Mouse (Mus musculus) frontal cortex, postnatal 10 days (tissue): ENCODE data around the gene Slc7a6.

ENCODE experiments used
- DNase-seq, 2 experiments: peaks; one replicate each; pipeline ENCODE4 v3.0.0; 2022; ENCODE audit warnings: low spot score in 2 of 2, mixed read lengths in 1 of 2

Slc7a6 gene

GRCm38 (mm10) chr8:106140191-106140590 is 28.5 kb upstream of the Slc7a6 start:
- no peak for DNase-seq

- DNase-seq = peak; percentile 62 to 72
Measured at GRCm38 (mm10) chr8:106140769-106141168, 27.9 kb upstream of the Slc7a6 start.

GRCm38 (mm10) chr8:106145331-106145730 is 23.3 kb upstream of the Slc7a6 start:
- DNase-seq = no peak

DNA sequence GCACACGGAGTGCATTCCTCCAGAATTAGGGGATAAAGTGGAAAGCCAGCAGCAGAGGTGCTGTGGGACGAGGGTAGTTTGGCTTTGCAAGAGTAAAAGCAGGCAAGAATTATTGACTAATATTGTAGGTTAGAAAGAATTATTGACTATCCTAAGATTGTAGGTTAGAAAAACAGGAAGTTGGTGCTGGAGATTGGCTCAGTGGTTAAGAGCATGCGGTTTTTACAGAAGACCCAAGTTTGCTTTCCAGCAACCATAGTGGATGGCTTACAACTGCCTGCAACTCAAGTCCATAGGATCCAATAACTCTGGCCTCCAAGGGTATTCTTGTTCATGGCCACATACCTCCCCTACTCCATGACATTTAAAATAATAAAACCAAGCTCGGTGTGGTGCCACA is 22.6 kb upstream of the Slc7a6 start:
- DNase-seq = no peak

GRCm38 (mm10) chr8:106147868-106148565 is 20.6 kb upstream of the Slc7a6 start:
- DNase-seq = no peak

GRCm38 (mm10) chr8:106149025-106149424 is 19.6 kb upstream of the Slc7a6 start:
- no peak for DNase-seq

DNA sequence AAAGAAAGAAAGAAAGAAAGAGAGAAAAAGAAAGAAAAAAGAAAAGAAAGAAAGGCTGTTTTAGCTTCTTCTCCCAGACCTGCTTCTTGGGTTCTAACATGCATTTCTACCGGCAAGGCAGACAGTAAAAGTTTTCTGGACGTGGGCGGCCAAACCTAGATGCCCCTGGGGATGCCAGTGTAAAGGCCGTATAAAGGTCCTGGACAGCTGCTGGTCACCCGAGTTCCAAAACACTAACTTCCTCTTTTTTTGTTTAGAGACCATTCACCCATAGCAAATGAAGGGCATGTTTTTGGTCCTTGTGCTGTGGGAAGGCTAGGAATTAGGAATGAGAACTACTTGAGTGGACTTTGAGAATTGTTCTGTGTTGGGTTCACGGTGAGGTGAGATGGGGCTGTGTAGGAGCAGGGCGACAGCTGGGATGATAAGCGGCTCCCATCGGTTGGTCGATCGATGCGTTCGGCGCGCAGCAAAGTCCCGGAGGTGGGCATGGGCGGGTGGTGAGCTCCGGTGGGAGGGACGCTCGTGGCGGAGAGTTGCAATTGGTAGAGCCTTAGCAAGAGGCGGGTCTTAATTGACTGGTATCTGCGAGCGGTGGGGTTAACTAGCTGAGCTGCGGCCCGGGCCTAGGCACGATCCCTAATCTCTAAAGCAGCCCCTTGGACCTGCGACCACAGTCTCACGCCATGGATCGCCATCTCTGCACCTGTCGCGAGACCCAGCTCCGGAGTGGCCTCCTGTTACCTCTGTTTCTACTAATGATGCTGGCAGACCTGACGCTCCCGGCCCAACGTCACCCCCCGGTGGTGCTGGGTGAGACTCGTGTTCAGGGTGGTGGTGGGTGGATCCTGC is 18.6 kb upstream of the Slc7a6 start, which contains the start of gene Pla2g15:
Gene Pla2g15 (plus strand): TSS at position 599 of the 852 bp plus-strand sequence.
- peak; percentile 89 to 91 for DNase-seq

DNA sequence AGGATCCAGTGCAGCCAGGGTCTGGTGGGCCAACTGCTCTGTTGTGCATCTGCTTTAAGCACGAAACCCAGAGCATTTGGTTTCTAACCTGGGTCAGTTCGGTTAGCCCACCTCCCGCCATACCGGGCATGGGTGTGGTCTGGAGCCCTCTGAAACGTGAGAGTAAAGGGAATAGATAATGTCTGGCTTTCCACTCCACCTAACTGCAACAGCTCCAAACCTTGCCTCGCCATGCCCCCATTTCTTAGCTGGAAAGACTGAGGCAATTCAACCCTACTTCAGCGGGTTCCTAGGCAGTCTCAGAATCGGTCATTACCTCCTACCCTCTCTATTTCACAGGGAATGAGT is 18.0 kb upstream of the Slc7a6 start:
- no peak for DNase-seq

DNA sequence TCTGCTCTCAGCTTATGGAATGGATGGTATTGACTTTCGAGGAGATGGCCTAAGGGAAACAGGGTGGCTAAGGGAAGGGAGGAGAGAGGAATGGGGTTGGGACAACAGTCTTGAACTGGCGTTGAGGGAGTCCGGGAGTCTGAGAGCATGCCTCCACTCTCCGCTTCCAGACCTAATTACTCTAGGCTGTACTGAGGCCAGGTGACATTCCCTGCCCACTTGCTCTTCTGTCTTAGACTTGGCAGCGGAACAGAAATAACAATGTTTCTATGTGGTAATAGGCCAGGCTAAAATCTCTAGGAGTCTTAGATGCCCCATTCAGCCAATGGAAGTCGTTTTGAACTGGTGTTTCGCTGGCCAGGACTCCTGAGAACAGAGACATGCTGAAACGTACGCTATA is 17.6 kb upstream of the Slc7a6 start:
- no peak for DNase-seq

DNA sequence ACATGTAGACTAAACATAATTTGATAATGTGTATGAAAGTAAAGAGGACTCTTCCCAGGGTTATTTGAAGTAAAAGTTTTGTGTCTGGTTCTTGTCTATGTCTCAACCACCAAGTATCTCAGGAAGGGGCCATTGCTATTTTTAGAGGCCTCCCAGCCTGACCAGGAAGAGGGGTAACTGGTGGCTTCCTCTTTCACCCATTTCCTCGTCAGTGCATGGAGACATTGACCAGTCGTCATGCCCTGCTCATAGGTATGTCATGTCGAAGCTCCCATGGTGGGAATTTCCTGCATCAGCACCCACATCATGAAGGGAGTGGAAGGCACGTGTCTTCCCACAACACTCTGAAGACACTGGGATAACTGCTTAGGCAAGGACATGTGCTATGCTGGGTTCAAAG is 15.8 kb upstream of the Slc7a6 start:
- DNase-seq = no peak

- no peak for DNase-seq
Measured at GRCm38 (mm10) chr8:106157419-106157818, 11.2 kb upstream of the Slc7a6 start.

GRCm38 (mm10) chr8:106158381-106158780 is 10.3 kb upstream of the Slc7a6 start:
- DNase-seq = no peak

DNA sequence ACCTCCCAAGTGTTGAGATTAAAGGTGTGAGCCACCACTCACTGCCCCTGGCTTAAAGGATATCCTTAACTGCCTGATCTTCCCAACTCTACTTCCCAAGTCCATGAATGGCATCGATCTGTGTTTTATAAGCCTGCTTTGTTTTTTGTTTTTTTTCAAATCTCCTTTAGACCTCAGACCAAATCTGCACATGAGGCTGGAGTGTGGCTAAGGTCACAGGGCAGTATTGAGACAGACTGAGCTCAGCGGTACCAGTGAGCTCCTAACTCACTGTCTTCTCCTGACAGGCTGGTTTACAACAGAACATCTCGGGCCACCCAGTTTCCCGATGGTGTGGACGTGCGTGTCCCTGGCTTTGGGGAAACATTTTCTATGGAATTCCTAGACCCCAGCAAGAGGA is 8.8 kb upstream of the Slc7a6 start:
- DNase-seq = no peak

GRCm38 (mm10) chr8:106163251-106163650 is 5.4 kb upstream of the Slc7a6 start:
- no peak for DNase-seq

- DNase-seq = peak; percentile 57 to 61
Measured at GRCm38 (mm10) chr8:106165460-106165859, 3.2 kb upstream of the Slc7a6 start.

GRCm38 (mm10) chr8:106169017-106169933 is 618 bp downstream of the Slc7a6 start:
- DNase-seq = peak in 1 of 2 experiments; percentile 42

- no peak for DNase-seq
Measured at GRCm38 (mm10) chr8:106169934-106170480, 1.4 kb downstream of the Slc7a6 start.

- no peak for DNase-seq
Measured at GRCm38 (mm10) chr8:106173566-106173965, 4.9 kb downstream of the Slc7a6 start.

- no peak for DNase-seq
Measured at GRCm38 (mm10) chr8:106176891-106177290, 8.2 kb downstream of the Slc7a6 start.

GRCm38 (mm10) chr8:106177594-106177993 is 8.9 kb downstream of the Slc7a6 start:
- DNase-seq = no peak

GRCm38 (mm10) chr8:106178428-106178827 is 9.8 kb downstream of the Slc7a6 start:
- DNase-seq = no peak
